Mouse (Mus musculus): ENCODE data around the gene Zfp759.
"Not testable (repeated sequence)": the region's sequence is repeated elsewhere in the genome, so short reads cannot be mapped to it uniquely, and the experiment has no call there.

DNA sequence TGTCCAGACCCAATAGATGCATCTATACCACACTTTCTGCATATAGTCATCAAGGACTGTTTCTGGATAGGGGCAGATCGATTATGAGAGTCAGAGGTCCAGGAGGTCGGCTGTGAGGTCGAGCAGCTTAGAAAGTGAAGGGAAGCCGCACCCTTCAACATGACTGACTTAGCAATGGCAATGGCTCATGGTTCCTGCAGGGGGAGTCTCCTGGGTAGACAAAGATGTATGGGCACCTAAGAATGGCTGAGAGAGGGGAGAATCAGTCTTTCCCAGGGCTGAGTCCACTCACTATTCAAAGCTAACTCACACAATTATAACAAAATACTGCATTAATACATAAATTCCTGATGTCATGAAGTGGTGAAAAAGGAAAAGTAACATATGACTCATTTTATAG is 44.7 kb downstream of the Zfp759 start:
- not testable (repeated sequence) for TF ChIP-seq CTCF (IDR thresholded peaks at IDR 0.05; ENCODE audit: insufficient read depth, low read length); POLR2A (IDR thresholded peaks at IDR 0.05; ENCODE audit: borderline replicate concordance, extremely low read depth, low read depth, low read length)

Data from lung, adult 2 months (tissue).